Mouse (Mus musculus): ENCODE measurements around the gene Hps4. TPM values are rescaled to one million over a fixed set of nuclear protein-coding genes. Genes with fewer than 3 reads are reported as not detected.
A peak's percentile ranks its signal among the peaks of the same experiment; 100 is the strongest.
"Not testable (repeated sequence)": the region's sequence is repeated elsewhere in the genome, so short reads cannot be mapped to it uniquely, and the experiment has no call there.

Gene Hps4
- polyA plus RNA-seq, 1 experiment from 2014 or later, result 26.2 TPM

GRCm38 (mm10) chr5:112411514-112412335 is 68.8 kb downstream of the Hps4 start:
- Histone ChIP-seq H3K9ac (ENCODE audit: low read length) (peak overlapping the region; percentile 18; the same call in 1 of the 2 replicates), H3K27ac (ENCODE audit: low read depth, low read length) (peak overlapping the region; percentile 22), H3K9me3 (replicated peaks; ENCODE audit: control insufficient read depth, low read length) (no peaks in the 10 kb centered on the region), H3K27me3 (replicated peaks; ENCODE audit: control insufficient read depth, insufficient read depth, low read length) (no peaks in the 10 kb centered on the region), H3K36me3 (ENCODE audit: control insufficient read depth, insufficient read depth, low read length) (no peaks in the 10 kb centered on the region), H3K4me3 (ENCODE audit: low read depth, low read length) (no peak overlapping the region), H3K4me2 (ENCODE audit: low read length) (peak overlapping the region; percentile 33), H3K4me1 (ENCODE audit: control insufficient read depth, insufficient read depth, low read length) (peaks cover 18% of the 10 kb centered on the region)
- 18% methylated on average over 19 of the region's 19 CpGs for WGBS
- peak; percentile 91 for DNase-seq (ENCODE audit: low spot score)
- ATAC-seq, result peak; percentile 74

GRCm38 (mm10) chr5:112412781-112413180 is 69.9 kb downstream of the Hps4 start:
- 82% methylated on average over 4 of the region's 4 CpGs for WGBS
- H3K4me3 ChIP-seq (ENCODE audit: low read depth, low read length); H3K36me3 ChIP-seq (ENCODE audit: control insufficient read depth, insufficient read depth, low read length); H3K9ac ChIP-seq (ENCODE audit: low read length); H3K27ac ChIP-seq (ENCODE audit: low read depth, low read length); H3K9me3 ChIP-seq (replicated peaks; ENCODE audit: control insufficient read depth, low read length); H3K4me2 ChIP-seq (ENCODE audit: low read length); H3K27me3 ChIP-seq (replicated peaks; ENCODE audit: control insufficient read depth, insufficient read depth, low read length); DNase-seq (ENCODE audit: low spot score); ATAC-seq: not testable (repeated sequence)
- H3K4me1 ChIP-seq (ENCODE audit: control insufficient read depth, insufficient read depth, low read length), result peaks cover 18% of the 10 kb centered on the region

- 56% methylated on average over 5 of the region's 5 CpGs for WGBS
- H3K36me3 ChIP-seq (ENCODE audit: control insufficient read depth, insufficient read depth, low read length), result peaks cover 12% of the 10 kb centered on the region
- H3K9me3 ChIP-seq (replicated peaks; ENCODE audit: control insufficient read depth, low read length), result no peaks in the 10 kb centered on the region
- 0 out of 2 replicates have a peak overlapping the region, but pooled peaks have one; percentile 21 for H3K27ac ChIP-seq (ENCODE audit: low read depth, low read length)
- H3K9ac ChIP-seq (ENCODE audit: low read length), result no peak overlapping the region
- no peak overlapping the region for H3K4me2 ChIP-seq (ENCODE audit: low read length)
- DNase-seq (ENCODE audit: low spot score), result no peak
- H3K4me1 ChIP-seq (ENCODE audit: control insufficient read depth, insufficient read depth, low read length), result peaks cover 8% of the 10 kb centered on the region
- no peak overlapping the region for H3K4me3 ChIP-seq (ENCODE audit: low read depth, low read length)
- no peak for ATAC-seq
- H3K27me3 ChIP-seq (replicated peaks; ENCODE audit: control insufficient read depth, insufficient read depth, low read length), result no peaks in the 10 kb centered on the region
Measured at GRCm38 (mm10) chr5:112416673-112417072, 73.8 kb downstream of the Hps4 start.

- no peak for DNase-seq (ENCODE audit: low spot score)
- Histone ChIP-seq H3K4me2 (ENCODE audit: low read length) (no peak overlapping the region), H3K27ac (ENCODE audit: low read depth, low read length) (no peak overlapping the region)
Measured at GRCm38 (mm10) chr5:112418023-112418422, 75.1 kb downstream of the Hps4 start.

GRCm38 (mm10) chr5:112419535-112419934 is 76.7 kb downstream of the Hps4 start:
- no peak overlapping the region for H3K9ac ChIP-seq (ENCODE audit: low read length)

More at GRCm38 (mm10) chr5:112418023-112418422, 75.1 kb downstream of the Hps4 start:
- Histone ChIP-seq H3K27me3 (replicated peaks; ENCODE audit: control insufficient read depth, insufficient read depth, low read length) (no peaks in the 10 kb centered on the region), H3K9me3 (replicated peaks; ENCODE audit: control insufficient read depth, low read length) (no peaks in the 10 kb centered on the region), H3K36me3 (ENCODE audit: control insufficient read depth, insufficient read depth, low read length) (peaks cover 19% of the 10 kb centered on the region), H3K9ac (ENCODE audit: low read length) (no peak overlapping the region), H3K4me1 (ENCODE audit: control insufficient read depth, insufficient read depth, low read length) (no peaks in the 10 kb centered on the region), H3K4me3 (ENCODE audit: low read depth, low read length) (no peak overlapping the region)
- WGBS, result 55% methylated on average over 4 of the region's 4 CpGs
- no peak for ATAC-seq

GRCm38 (mm10) chr5:112426635-112427034 is 83.8 kb downstream of the Hps4 start:
- Histone ChIP-seq H3K4me2 (ENCODE audit: low read length) (no peak overlapping the region), H3K9ac (ENCODE audit: low read length) (no peak overlapping the region), H3K4me3 (ENCODE audit: low read depth, low read length) (no peak overlapping the region), H3K4me1 (ENCODE audit: control insufficient read depth, insufficient read depth, low read length) (no peaks in the 10 kb centered on the region), H3K27ac (ENCODE audit: low read depth, low read length) (no peak overlapping the region), H3K9me3 (replicated peaks; ENCODE audit: control insufficient read depth, low read length) (no peaks in the 10 kb centered on the region), H3K27me3 (replicated peaks; ENCODE audit: control insufficient read depth, insufficient read depth, low read length) (no peaks in the 10 kb centered on the region), H3K36me3 (ENCODE audit: control insufficient read depth, insufficient read depth, low read length) (peaks cover 14% of the 10 kb centered on the region)
- WGBS, result 88% methylated on average over 7 of the region's 7 CpGs
- no peak for DNase-seq (ENCODE audit: low spot score)
- no peak for ATAC-seq

More at GRCm38 (mm10) chr5:112419535-112419934, 76.7 kb downstream of the Hps4 start:
- Histone ChIP-seq H3K9me3 (replicated peaks; ENCODE audit: control insufficient read depth, low read length) (no peaks in the 10 kb centered on the region), H3K4me2 (ENCODE audit: low read length) (no peak overlapping the region), H3K27ac (ENCODE audit: low read depth, low read length) (no peak overlapping the region), H3K36me3 (ENCODE audit: control insufficient read depth, insufficient read depth, low read length) (peaks cover 23% of the 10 kb centered on the region), H3K4me1 (ENCODE audit: control insufficient read depth, insufficient read depth, low read length) (no peaks in the 10 kb centered on the region), H3K4me3 (ENCODE audit: low read depth, low read length) (no peak overlapping the region), H3K27me3 (replicated peaks; ENCODE audit: control insufficient read depth, insufficient read depth, low read length) (no peaks in the 10 kb centered on the region)
- DNase-seq (ENCODE audit: low spot score), result peak; percentile 45
- ATAC-seq, result 0 out of 2 replicates have a peak, but pooled peaks have one; percentile 62
- WGBS, result 32% methylated on average over 12 of the region's 12 CpGs

GRCm38 (mm10) chr5:112427283-112427682 is 84.4 kb downstream of the Hps4 start:
- DNase-seq (ENCODE audit: low spot score) (peak; percentile 76), ATAC-seq (peak; percentile 50; the same call in 1 of the 2 replicates)
- no peak overlapping the region for H3K27ac ChIP-seq (ENCODE audit: low read depth, low read length)
- H3K27me3 ChIP-seq (replicated peaks; ENCODE audit: control insufficient read depth, insufficient read depth, low read length), result no peaks in the 10 kb centered on the region
- H3K4me3 ChIP-seq (ENCODE audit: low read depth, low read length), result no peak overlapping the region
- no peak overlapping the region for H3K9ac ChIP-seq (ENCODE audit: low read length)
- no peaks in the 10 kb centered on the region for H3K4me1 ChIP-seq (ENCODE audit: control insufficient read depth, insufficient read depth, low read length)
- H3K4me2 ChIP-seq (ENCODE audit: low read length), result no peak overlapping the region
- no peaks in the 10 kb centered on the region for H3K9me3 ChIP-seq (replicated peaks; ENCODE audit: control insufficient read depth, low read length)
- 38% methylated on average over 2 of the region's 2 CpGs for WGBS
- peaks cover 12% of the 10 kb centered on the region; the same call in 1 of the 2 replicates for H3K36me3 ChIP-seq (ENCODE audit: control insufficient read depth, insufficient read depth, low read length)
